Mouse (Mus musculus): Measurements from ENCODE around the gene Gm2916. TPM values are rescaled to one million over a fixed set of nuclear protein-coding genes. Genes with fewer than 3 reads are reported as not detected.
"Not testable (repeated sequence)": the region's sequence is repeated elsewhere in the genome, so short reads cannot be mapped to it uniquely, and the experiment has no call there.

The Gm2916 gene
- not detected in 2 replicates for polyA plus RNA-seq (2014; fragmentation: Nextera tagmentation; extraction: Ambion mirVana)

DNA sequence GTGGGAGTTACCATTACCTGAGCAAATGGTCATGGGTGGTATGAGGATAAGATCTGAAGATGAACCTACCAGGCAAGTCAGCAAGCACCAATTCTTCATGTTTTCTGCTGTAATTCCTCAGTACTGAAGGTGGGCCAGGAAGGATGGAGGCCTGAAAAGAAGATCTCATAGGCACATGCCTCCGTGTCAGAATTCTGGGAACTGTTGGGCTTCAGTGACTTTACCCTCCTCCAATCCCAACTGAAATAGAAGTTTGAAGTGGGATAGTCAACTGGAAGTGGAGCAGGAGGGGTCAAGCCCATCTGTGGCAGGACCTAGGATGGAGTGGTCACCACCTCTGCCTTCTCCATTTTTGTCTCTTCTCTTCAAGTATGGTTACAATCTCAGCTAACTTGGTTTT, at the start of gene Gm2916:
TSS of gene Gm2916 (plus strand) at position 301 of the 400 bp plus-strand sequence.
- not testable (repeated sequence) for H3K4me1 ChIP-seq (replicated peaks; ENCODE audit: control insufficient read depth, insufficient read depth, low read length); ATAC-seq (replicated peaks; ENCODE audit: low FRiP score); DNase-seq (ENCODE audit: low spot score); H3K36me3 ChIP-seq (ENCODE audit: control insufficient read depth, insufficient read depth, low read length); H3K9me3 ChIP-seq (ENCODE audit: control insufficient read depth, low read length); H3K27ac ChIP-seq (ENCODE audit: low read depth, low read length); H3K4me3 ChIP-seq (ENCODE audit: low read depth, low read length); H3K4me2 ChIP-seq; H3K9ac ChIP-seq (ENCODE audit: low read depth, low read length); H3K27me3 ChIP-seq (replicated peaks; ENCODE audit: control insufficient read depth, insufficient read depth, low read length)
- WGBS: no CpG with 5 or more reads among the region's 1 CpGs

DNA sequence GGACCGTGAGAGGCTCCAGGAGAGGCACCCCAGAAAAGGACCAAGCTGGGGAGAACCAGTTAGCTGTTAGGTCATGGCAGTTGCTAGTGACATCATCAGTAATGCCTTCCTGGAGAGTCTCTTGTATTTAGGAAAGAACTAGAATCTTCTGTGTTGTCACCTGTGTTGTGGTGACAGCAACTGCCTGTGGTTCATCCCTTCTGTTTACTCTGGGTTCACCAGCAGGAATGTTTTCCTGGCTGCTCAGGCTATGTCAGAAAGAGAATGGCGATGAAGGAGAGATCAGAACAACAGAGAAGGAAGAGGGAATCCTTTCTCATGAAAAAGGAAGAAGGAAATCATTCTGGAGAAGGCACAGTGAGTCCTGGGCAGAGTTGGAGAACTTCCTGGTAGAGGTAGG, 38.0 kb upstream of the Gm2916 start, which contains the start of gene Gm3033:
TSS of gene Gm3033 (plus strand) at position 301 of the 400 bp plus-strand sequence.
- H3K27ac ChIP-seq (ENCODE audit: low read depth, low read length); H3K27me3 ChIP-seq (replicated peaks; ENCODE audit: control insufficient read depth, insufficient read depth, low read length); DNase-seq (ENCODE audit: low spot score); H3K4me3 ChIP-seq (ENCODE audit: low read depth, low read length); H3K4me1 ChIP-seq (replicated peaks; ENCODE audit: control insufficient read depth, insufficient read depth, low read length); H3K9ac ChIP-seq (ENCODE audit: low read depth, low read length); H3K36me3 ChIP-seq (ENCODE audit: control insufficient read depth, insufficient read depth, low read length); H3K9me3 ChIP-seq (ENCODE audit: control insufficient read depth, low read length); ATAC-seq (replicated peaks; ENCODE audit: low FRiP score); H3K4me2 ChIP-seq: not testable (repeated sequence)
- WGBS: no CpG with 5 or more reads among the region's 2 CpGs

DNA sequence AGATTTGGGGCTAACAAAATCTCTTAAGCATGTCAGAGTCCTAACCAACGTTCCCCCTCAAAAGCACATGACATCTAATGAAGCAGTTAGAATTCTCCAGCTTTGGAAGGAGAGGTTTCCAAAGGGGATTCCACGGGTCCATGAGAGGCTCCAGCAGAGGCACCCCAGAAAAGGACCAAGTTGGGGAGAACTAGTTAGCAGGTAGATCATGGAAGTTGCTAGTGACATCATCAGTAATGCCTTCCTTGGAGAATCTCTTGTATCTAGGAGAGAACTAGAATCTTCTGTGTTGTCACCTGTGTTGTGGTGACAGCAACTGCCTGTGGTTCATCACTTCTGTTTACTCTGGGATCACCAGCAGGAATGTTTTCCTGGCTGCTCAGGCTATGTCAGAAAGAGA, 47.5 kb downstream of the Gm2916 start, which contains the start of gene Gm3029:
TSS of gene Gm3029 (plus strand) at position 301 of the 400 bp plus-strand sequence.
- H3K4me1 ChIP-seq (replicated peaks; ENCODE audit: control insufficient read depth, insufficient read depth, low read length); H3K9me3 ChIP-seq (ENCODE audit: control insufficient read depth, low read length); H3K4me3 ChIP-seq (ENCODE audit: low read depth, low read length); H3K27me3 ChIP-seq (replicated peaks; ENCODE audit: control insufficient read depth, insufficient read depth, low read length); DNase-seq (ENCODE audit: low spot score); H3K36me3 ChIP-seq (ENCODE audit: control insufficient read depth, insufficient read depth, low read length); H3K4me2 ChIP-seq; H3K27ac ChIP-seq (ENCODE audit: low read depth, low read length); H3K9ac ChIP-seq (ENCODE audit: low read depth, low read length); ATAC-seq (replicated peaks; ENCODE audit: low FRiP score): not testable (repeated sequence)
- WGBS: 71% methylated on average over 1 of the region's 2 CpGs

DNA sequence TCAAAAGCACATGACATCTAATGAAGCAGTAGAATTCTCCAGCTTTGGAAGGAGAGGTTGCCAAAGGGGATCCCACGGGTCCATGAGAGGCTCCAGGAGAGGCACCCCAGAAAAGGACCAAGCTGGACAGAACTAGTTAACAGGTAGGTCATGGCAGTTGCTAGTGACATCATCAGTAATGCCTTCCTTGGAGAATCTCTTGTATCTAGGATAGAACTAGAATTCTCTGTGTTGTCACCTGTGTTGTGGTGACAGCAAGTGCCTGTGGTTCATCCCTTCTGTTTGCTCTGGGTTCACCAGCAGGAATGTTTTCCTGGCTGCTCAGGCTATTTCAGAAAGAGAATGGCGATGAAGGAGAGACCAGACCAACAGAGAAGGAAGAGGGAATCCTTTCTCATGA, 79.3 kb downstream of the Gm2916 start, which contains the start of gene Gm3095:
TSS of gene Gm3095 (plus strand) at position 301 of the 400 bp plus-strand sequence.
- not testable (repeated sequence) for DNase-seq (ENCODE audit: low spot score); ATAC-seq (replicated peaks; ENCODE audit: low FRiP score); H3K9ac ChIP-seq (ENCODE audit: low read depth, low read length); H3K9me3 ChIP-seq (ENCODE audit: control insufficient read depth, low read length); H3K4me2 ChIP-seq; H3K36me3 ChIP-seq (ENCODE audit: control insufficient read depth, insufficient read depth, low read length); H3K27ac ChIP-seq (ENCODE audit: low read depth, low read length); H3K27me3 ChIP-seq (replicated peaks; ENCODE audit: control insufficient read depth, insufficient read depth, low read length); H3K4me1 ChIP-seq (replicated peaks; ENCODE audit: control insufficient read depth, insufficient read depth, low read length); H3K4me3 ChIP-seq (ENCODE audit: low read depth, low read length)
- WGBS: no CpG with 5 or more reads among the region's 2 CpGs

Other genes with a start within 250 kb of the Gm2916 start
- gene Gm3012, start 249.7 kb upstream of the Gm2916 start, polyA plus RNA-seq (2014; fragmentation: Nextera tagmentation; extraction: Ambion mirVana): not detected in 2 replicates
- gene Gm3020, start 232.1 kb upstream of the Gm2916 start, polyA plus RNA-seq (2014; fragmentation: Nextera tagmentation; extraction: Ambion mirVana): 0.40 and 0.43 TPM in 2 replicates
- gene Gm3043, start 195.4 kb upstream of the Gm2916 start, polyA plus RNA-seq (2014; fragmentation: Nextera tagmentation; extraction: Ambion mirVana): not detected in 2 replicates
- 0.30 TPM in 1 of 2 replicates, not detected in the other for gene Gm3002, start 74.1 kb upstream of the Gm2916 start, polyA plus RNA-seq (2014; fragmentation: Nextera tagmentation; extraction: Ambion mirVana)
- gene Gm3033, start 37.9 kb upstream of the Gm2916 start, polyA plus RNA-seq (2014; fragmentation: Nextera tagmentation; extraction: Ambion mirVana): not detected in 2 replicates
- gene Gm3029, start 47.6 kb downstream of the Gm2916 start, polyA plus RNA-seq (2014; fragmentation: Nextera tagmentation; extraction: Ambion mirVana): not detected in 2 replicates
- not detected in 2 replicates for gene Gm3095, start 79.4 kb downstream of the Gm2916 start, polyA plus RNA-seq (2014; fragmentation: Nextera tagmentation; extraction: Ambion mirVana)
- not detected in 2 replicates for gene Gm3099, start 114.2 kb downstream of the Gm2916 start, polyA plus RNA-seq (2014; fragmentation: Nextera tagmentation; extraction: Ambion mirVana)
- gene Gm5796, start 139.8 kb downstream of the Gm2916 start, polyA plus RNA-seq (2014; fragmentation: Nextera tagmentation; extraction: Ambion mirVana): 0.12 TPM in 1 of 2 replicates, not detected in the other
- gene Gm3115, start 199.9 kb downstream of the Gm2916 start, polyA plus RNA-seq (2014; fragmentation: Nextera tagmentation; extraction: Ambion mirVana): not detected in 2 replicates
- gene Gm8108, start 226.4 kb downstream of the Gm2916 start, polyA plus RNA-seq (2014; fragmentation: Nextera tagmentation; extraction: Ambion mirVana): 0.31 TPM in 1 of 2 replicates, not detected in the other